Mouse (Mus musculus) cerebellum, postnatal 14 days (tissue): ENCODE measurements at regions not wholly inside any gene's neighbourhood (a gene's known extent, or its start where the extent isn't known, plus 50 kb on each side); places are given as distances from the start of the nearest gene placed in this dataset.

Source experiments
- DNase-seq, 2 experiments: peaks; one replicate each; pipeline ENCODE4 v3.0.0; 2021; ENCODE audit warnings: mixed read lengths in 2 of 2

DNA sequence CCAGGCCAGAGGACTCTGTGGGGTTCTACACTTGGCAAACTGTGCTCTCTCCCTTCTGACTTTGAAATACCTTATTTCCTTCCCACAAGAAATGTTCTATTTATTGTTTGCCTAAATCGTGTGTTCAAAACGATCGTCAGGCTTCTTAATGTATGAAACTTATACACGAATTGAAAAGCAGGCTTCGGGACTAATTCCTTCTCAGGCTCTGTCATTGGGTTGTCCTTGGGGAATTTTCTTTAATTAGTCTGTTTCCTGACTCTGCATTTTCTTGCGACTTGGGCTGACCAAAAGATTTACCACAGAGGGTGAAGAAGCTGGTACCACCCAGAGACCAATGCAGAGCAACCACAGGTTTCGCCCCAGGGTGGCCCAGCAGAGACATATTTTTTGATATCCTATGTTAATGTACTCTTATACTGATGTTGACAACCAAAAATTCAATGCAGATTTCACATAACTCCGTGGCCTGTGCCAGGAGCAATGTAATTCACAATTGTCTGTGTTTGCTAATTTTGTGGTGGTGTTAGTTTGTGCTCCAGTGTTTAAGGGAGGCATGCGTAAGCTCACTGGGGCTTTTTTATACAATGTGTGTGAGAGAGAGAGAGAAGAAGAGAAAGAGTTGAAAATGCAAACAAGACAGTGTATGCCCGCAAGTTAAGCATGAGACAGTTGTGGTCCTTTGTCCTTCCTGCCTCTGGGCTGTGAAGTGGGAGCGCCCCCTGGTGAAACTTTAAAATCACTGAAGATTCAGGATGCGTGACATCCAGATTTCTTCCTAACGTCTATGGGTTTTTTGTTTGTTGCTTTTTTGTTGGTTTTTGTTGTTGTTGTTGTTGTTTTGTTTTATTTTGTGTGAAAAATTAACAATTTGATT lies 452.7 kb downstream of the Sox2 start:
- peak; percentile 83 to 84 for DNase-seq

DNA sequence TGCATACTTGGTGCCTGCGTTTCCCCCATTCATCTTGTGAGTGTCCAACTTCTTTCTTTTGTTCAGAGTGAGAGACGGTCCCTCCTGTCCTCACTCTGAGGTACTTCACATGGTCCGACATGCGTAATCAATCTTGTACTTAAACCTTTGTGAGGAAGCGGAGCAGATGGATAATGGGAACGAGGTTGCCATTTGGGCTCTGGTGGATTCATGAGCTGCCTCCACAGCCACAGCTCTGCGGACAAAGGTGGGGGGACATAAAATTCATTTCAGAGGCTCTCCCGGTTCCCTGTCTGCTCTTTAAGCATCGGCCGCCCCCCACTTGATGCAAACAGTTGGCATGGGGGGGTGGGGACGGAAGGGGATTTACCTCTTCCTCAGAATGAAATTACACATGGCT lies 454.7 kb downstream of the Sox2 start:
- no peak for DNase-seq

DNA sequence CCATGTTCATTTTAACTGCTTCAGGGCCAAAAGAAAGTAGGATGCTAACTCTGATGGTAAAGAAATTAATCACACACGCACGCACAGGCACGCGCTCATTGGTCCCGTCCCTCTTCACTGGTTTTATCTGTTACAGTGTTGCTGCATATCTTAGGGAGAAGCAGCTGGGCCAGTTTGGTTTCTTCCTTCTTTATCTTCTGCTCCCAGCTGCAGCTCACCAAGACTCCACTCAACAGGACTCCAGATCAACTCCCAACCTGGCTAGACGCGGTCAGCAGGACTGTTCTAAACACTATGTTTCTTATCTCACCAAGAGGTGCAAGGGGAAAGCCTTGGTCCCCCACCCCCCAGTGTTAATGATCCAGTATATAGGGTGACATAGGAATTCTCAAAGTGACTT lies 455.9 kb downstream of the Sox2 start:
- no peak for DNase-seq

DNA sequence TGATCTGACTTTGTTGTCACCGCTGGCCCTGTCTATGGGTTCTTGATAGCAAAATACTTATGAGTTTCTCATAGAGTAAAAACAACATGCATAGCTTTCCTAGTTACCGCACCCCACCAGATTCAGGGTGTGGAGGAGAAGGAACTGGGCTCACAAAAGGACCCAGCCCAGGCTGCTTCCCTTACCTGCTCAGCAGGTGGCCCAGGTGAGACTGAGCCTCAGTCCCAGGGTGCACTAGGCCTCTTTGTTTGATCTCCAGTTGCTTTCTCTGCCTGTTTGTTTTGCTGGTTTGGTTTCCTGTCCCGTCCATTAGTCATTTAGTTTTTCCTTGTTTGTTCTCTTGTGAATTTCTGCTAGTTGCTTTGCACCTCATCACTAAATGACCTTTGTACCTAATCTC lies 483.3 kb downstream of the Sox2 start:
- DNase-seq, result no peak

DNA sequence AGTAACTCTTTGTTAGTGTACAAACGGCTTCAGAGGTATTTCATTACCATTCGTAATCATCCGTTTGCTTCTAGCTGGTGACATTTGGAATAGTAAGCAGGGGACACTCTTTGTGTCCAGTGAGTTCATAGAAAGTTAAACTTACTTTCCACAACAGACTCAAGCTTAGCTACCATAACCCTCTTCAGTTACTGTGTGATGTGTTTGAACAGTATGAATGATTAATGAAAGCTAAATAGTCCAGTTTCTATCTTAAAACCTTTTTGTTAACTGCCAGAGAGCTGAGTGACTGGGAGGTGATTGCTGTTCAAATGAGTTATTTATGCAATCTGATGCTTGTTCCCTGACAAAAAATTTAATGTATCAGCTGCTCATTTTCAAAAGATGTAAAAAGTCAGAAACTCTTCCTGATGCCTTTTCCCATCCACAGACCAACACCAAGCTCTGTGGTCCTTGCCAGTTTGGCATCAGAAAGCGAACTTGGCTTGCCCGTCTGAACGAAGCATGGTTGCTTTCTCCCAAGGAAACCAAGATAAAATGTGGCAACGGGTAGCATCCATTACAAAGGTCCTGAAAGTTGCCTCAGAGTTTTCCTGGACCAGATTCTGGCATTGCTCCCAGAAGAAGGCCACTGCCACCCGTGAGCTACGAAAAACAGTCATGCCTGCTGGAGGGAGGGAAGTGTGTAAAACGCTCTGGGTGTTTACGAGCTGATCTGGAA lies 491.5 kb downstream of the Sox2 start:
- peak; percentile 39 to 55 for DNase-seq

DNA sequence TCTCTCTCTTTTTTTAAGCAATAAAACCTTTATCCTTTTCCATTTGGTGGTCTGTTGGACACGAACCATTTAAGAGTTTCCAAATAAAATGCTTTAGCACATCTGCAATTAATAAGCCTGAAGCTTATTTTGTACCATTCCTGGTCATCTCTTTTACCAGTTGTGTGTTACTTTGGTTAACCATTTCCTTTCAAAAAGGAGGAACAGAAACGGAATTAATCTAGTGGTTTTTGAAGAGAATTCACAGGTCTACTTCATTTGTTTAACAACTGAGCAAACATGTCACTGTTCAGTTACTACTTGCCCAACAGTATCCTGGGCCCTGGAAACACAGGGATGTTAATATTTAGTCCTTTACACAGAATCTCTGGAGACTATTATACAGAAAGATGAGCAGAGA lies 492.5 kb downstream of the Sox2 start:
- DNase-seq, result no peak

DNA sequence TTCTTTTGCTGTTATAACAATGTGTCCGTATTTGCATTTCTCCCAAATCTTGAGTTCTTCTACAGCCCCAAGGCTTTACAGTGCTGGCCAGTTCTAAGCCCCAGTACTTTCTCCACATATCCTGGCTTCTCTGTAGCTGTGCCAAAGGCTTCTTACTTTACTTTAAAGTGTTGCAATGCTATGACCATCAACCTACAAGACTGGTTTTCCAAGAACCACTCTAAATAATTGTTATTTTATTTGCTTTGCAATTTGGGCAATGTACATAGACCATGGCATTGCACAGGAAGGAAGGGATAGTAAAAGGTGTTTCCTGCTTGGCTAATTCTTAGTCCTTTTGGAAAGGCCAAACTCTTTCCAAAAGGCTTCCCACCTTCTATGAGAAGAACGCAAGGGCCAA lies 495.4 kb downstream of the Sox2 start:
- no peak for DNase-seq

DNA sequence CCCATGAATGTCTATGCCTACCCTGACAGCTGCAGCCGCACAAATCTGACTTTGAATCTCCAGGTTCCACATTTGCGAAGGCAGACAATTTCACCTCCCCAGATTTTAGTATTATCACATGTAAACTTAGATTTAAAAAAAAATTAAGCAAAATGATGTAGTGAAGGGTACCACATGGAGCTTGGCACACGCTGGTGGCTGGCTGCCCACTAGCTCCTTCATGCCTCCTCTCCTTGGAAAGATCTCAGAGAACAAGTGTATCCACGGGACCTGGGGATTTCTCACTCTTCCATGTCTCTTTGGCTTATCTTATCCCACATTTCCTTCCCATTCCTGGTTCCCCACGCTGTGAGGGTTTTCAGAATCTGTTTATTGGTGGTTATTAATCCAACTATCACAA lies 496.5 kb downstream of the Sox2 start:
- peak; percentile 54 to 61 for DNase-seq

DNA sequence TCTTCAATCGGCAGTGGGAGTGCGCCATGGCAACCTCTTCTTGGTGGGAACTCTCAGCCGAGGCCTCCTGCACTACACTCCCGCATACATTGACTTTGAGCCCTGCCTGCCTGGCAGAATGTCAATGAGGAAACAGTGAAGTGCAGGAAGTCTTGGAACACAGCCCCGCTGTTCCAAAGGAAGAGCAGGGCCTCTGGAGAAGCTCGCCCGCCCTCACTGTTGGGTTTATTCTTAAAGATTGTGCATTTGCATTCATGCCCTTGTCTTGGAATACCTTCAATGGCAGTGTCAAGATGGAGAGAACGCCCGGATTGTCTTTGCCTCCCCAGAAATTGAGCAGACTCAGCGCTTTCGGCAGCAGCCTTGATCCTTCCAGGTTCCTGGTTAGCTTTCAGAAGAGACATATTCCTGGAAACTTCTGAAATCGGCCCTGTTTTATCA lies 499.1 kb downstream of the Sox2 start:
- peak; percentile 40 to 69 for DNase-seq

DNA sequence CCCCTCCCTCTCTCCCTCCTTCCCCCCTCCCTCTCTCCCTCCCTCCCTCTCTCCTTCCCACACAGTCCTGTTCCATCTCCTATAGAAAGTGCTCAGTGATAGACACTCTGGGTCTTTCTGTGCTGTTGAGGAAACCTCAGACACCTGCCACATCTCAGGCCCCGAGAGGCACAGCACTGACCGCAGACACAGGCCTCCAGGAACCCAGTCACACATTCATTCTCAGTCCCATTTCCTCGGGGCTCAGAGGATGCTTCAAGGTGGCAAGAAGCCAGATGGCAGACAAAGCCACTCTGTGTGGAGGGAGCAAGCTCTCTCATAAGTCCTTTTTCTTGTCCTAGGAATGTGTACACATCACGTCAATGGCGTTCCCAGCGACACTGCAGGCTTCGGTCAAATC lies 502.0 kb downstream of the Sox2 start:
- peak; percentile 39 to 55 for DNase-seq

DNA sequence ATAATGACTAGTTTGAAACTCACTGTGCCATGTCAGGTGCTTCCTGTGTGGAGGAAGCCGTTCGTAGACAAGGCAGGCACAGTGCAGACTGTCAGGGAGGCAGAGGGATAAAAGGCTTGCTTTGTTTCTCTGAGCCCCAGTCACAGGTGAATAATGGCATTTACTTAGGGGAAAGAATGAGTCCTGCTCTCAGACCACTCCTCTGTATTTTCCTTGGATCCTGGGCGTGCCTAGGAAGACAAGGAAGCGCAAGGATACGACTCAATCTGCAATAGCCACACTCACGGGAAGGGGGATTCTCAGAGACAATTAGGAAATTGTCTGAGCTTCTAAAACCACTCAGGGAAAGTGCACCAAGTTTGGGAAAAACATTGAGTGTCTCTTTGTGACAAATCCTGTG lies 504.1 kb downstream of the Sox2 start:
- DNase-seq, result no peak

DNA sequence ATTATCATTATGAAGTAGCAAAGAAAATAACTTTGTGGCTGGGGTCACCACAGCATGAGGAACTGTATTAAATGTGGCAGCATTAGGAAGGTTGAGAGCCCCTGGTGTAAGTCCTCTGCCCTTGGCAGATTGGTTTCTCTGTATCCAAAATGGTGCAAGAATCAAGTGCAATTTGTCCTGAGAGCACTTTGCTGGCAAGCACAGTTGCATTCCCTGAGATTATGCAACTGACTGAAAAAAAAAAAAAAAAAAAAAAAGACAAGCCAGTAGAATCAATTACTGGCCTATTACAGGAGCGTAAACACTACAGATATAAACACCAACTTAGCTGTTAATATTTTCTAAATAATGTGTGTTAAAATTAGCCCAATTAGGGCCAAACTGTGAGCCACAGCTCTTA lies 518.5 kb downstream of the Sox2 start:
- no peak for DNase-seq

DNA sequence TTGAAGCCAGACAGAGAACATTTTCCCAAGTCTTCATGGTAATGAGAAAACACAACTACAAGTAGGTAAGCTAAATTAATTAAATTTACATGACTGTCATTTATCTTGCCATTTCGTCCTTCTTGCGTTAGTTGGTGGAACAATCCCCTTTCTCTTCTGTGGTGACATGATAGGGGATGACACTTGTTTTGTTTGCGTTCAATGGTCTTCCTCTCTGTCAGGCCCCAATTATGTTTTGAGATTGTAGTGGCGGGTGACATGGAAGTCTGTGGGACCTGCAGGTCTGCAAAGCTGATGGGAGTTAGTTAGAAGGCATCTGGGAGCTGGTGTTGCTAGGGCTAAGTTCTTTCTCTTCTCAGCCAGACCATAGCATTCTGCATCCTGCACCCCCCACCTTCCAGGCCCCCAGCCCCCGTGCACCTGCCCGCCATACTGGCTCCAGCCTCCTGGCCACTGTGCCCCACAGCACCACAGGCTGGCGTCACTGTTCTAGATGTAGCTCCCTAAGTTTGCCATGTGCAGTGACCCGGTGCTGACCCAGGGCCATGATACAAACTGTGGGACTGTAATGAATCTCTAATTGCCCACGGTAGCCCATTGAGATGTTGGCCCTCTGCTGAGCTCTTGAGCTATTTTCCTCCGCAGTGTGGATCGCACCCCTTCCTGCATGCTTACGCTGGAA lies 528.7 kb downstream of the Sox2 start:
- DNase-seq, result no peak

DNA sequence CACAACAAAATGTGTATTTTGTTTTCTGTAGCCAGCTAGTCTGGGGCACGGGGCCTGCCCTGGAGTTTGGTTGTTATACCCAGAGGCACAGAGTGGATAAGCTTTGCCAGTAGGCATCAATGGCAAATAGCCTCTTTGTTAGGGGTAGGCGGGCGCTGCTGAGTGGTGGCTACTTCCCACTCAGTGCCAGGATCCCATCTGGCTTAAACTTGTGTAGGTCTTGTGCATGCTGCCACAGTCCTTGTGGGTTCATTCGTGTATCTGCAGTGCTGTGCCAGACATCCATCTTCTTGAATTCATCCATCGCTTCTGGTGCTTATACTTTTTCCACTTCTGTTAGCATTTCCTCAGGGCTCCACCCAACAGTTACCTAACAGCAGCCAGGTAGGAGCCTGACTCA lies 545.4 kb upstream of the Atp11b start:
- DNase-seq, result no peak

DNA sequence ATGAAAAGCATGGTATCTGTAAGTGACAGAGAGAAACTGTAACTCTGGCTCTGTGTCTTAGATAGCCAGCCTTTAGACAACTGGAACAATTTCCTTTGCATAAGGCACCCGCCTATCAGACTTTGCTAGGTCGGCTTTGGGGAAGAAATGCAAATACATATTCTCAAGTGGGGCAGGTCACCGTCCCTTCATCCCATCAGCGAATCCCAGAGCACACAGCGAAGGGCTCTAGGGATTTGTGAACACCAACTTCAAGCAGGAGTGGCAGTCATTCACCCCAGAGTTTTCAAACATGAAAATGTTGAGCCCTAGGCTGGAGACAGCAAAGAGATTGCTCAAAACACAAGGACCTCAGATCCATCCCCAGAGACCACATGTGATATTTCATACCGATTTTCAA lies 534.5 kb upstream of the Atp11b start:
- no peak for DNase-seq

DNA sequence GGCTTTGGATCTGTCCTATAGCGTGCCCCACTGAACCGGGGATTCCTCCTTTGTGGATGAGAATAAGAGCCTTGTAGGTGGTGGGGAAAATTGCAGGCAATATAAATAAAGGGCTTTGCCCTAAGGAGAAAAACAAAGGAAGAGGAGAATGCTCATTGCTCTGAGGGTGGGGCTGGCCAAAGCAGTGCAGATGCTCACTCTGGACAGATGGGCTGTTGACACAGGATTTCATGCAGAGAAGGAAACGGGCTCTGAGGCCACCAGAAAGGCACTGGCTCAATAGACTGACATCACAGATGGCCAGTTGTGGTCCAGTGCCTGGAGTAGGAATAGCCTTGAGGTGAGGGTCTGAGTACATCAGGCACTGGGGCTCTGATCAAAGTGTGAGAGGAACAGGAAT lies 532.7 kb upstream of the Atp11b start:
- no peak for DNase-seq

DNA sequence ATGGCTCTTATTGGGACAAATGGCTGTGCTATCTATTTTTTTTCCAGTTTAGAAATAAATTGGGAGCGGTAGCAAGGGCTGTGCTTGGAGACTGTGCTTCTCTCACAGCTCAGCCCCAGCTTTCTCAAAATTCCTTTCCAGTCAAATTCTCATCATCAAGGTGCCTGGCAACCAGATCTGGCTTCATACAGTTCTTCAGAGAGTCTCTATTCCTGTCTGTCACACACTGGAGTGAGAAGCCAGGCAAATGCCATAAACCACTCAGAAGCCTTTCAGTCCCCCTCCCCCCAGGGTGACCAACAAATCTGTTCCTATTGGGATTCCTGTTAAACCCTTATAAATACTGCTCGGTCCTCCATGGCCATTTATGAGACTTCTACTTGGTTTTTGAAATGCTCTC lies 531.7 kb upstream of the Atp11b start:
- DNase-seq, result peak; percentile 12 to 20

DNA sequence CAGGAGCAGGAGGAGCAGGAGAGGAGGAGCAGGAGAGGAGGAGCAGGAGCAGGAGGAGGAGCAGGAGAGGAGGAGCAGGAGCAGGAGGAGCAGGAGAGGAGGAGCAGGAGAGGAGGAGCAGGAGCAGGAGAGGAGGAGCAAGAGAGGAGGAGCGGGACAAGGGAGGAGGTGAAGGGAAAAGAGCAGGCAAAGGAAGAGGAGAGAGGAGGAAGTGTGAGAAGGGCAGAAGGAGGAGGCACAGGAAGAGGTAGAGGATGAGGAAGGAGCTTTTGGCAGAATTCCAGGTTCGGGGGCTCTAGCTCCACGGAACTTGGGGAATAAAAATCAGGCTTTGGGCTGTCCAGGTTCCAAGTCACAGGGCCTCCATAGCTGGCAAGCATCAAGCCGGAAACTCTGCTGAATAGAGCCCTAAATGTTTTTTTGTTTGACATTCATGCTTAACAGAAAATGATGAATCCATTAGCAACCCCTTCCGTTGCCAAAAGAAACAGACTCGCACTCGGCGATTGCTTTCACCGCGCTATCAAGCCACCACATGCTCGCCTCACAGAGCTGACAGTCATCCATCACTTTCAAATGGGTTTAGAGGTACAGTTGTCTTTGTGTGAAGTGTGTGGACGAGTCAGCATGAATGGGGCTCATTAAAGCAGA lies 528.7 kb upstream of the Atp11b start:
- peak; percentile 23 to 30 for DNase-seq

DNA sequence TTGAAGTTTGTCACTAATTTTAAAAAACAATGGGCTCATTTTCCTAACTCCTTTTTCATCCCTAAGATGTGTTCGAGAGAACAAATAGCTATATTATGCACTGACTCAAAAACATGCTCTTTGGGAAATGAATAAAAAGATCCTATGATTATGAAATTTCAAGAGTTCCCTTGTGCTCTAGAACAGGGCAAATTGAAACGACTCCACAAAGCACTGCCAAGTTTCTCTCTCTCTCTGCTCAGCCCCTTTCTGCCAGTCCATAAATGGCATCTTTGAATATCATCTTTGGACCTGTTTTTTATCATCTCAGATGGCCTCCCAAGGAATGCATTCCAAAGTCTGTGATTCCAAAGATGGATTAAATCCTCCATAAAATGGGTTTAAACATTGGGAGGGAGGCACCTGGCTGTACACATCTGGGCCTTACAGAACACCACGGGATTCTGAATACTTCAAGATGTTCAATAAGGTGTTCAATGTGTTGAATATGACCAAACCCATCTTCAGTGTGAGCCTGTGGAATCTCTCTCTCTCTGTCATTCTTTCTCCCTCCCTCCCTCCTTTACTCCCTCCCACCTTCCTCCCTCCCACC lies 528.0 kb upstream of the Atp11b start:
- no peak for DNase-seq

DNA sequence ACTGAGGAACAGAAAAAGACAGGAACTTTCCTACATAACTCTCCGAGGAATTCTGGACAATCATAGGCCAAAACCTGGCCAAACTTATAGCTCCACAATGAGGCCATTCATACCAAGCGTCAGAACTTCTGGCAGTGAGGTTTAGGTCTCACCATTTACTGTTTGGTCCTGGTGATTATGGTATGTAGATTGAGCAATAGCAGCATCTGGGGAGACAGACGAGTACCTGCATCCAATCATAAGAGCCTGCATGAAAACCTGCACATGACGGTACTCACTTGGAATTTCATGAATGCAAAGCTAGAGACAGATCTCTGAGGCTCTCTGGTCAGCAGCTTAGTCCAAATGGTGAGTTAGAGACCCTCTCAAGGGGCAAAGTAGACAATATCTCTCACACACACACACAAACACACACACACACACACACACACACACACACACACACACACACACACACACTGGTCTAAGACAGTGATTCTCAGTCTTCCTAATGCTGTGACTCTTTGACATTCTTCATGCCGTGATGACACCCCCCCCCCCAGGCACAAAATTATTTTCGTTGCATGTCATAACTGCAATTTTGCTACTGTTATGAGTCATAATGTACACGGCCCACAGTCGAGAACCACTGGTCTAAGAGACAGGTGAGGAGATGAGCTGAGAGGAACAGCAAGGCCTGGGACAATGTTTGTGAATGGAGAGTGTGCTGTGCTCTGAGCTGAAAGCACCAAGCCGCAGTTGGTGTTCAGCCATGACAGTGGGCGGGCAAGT lies 522.6 kb upstream of the Atp11b start:
- no peak for DNase-seq

DNA sequence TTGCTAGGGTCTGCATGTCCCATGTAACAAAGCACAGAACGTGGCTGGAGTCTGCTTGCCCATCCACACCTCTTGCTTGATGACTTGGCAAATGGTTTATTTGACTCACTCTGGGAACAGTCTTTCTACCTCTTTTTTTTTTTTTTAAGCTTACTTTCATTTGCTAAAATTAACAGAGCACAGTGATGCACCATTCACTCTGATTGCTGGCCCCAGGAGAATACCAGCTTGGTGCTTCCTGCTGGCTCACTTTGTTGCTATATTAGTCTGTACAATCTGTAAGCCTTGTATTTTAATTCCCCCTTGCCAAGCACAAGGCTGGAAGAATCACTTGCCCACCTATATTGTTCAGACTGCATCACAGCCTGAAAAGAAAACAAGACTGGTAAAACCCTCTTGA lies 521.4 kb upstream of the Atp11b start:
- no peak for DNase-seq

DNA sequence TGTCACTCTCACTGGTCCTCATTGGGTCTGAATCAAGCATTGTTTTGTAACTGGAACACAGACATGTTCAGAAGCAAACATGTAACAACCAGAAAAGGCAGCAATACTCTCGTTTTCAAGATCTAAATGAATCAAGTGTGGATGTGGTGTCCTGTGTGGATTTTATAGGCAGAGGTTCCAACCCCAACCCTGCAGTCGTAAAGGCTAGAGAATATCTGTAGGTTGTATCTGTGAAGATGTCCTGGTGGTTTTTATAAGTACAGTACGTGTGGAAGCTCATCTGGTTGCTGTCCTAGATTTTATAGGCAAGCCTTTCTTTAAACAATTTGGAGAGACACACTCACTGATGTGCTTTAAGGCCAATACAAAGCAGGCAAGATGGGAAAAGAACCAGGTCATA lies 518.8 kb upstream of the Atp11b start:
- no peak for DNase-seq
